Mouse (Mus musculus) MN1 (cell line): ENCODE data around the gene Pawr.

Experiments used
- DNase-seq: peaks from one replicate; pipeline ENCODE4 v3.0.0-alpha.2; 2016; ENCODE audit warnings: low spot score

Gene Pawr

GRCm38 (mm10) chr10:108331784-108332561 lies at the start of gene Pawr:
Gene Pawr (plus strand): TSS chr10:108332121.
- peak; percentile 91 for DNase-seq

- no peak for DNase-seq
Observed at GRCm38 (mm10) chr10:108282351-108282750, 49.6 kb upstream of the Pawr start.

GRCm38 (mm10) chr10:108283418-108283817 lies 48.5 kb upstream of the Pawr start:
- DNase-seq = no peak

- no peak for DNase-seq
Observed at GRCm38 (mm10) chr10:108283837-108284236, 48.1 kb upstream of the Pawr start.

- no peak for DNase-seq
Observed at GRCm38 (mm10) chr10:108284445-108284844, 47.5 kb upstream of the Pawr start.

GRCm38 (mm10) chr10:108284977-108285376 lies 46.9 kb upstream of the Pawr start:
- no peak for DNase-seq

GRCm38 (mm10) chr10:108286658-108287437 lies 45.1 kb upstream of the Pawr start:
- DNase-seq = no peak

GRCm38 (mm10) chr10:108287438-108287801 lies 44.5 kb upstream of the Pawr start:
- no peak for DNase-seq

GRCm38 (mm10) chr10:108290046-108290445 lies 41.9 kb upstream of the Pawr start:
- no peak for DNase-seq

- DNase-seq = no peak
Observed at GRCm38 (mm10) chr10:108291688-108292471, 40.0 kb upstream of the Pawr start.

GRCm38 (mm10) chr10:108292651-108293050 lies 39.3 kb upstream of the Pawr start:
- DNase-seq = no peak

GRCm38 (mm10) chr10:108293620-108294195 lies 38.2 kb upstream of the Pawr start:
- DNase-seq = no peak

- DNase-seq = no peak
Observed at GRCm38 (mm10) chr10:108294766-108295165, 37.2 kb upstream of the Pawr start.

GRCm38 (mm10) chr10:108296446-108296845 lies 35.5 kb upstream of the Pawr start:
- DNase-seq = no peak

GRCm38 (mm10) chr10:108298261-108298660 lies 33.7 kb upstream of the Pawr start:
- no peak for DNase-seq

- DNase-seq = no peak
Observed at GRCm38 (mm10) chr10:108298841-108299545, 32.9 kb upstream of the Pawr start.

- no peak for DNase-seq
Observed at GRCm38 (mm10) chr10:108299828-108300227, 32.1 kb upstream of the Pawr start.

GRCm38 (mm10) chr10:108300843-108301242 lies 31.1 kb upstream of the Pawr start:
- peak; percentile 85 for DNase-seq

GRCm38 (mm10) chr10:108307772-108308171 lies 24.1 kb upstream of the Pawr start:
- DNase-seq = no peak

- DNase-seq = no peak
Observed at GRCm38 (mm10) chr10:108310195-108310594, 21.7 kb upstream of the Pawr start.

- no peak for DNase-seq
Observed at GRCm38 (mm10) chr10:108311396-108311795, 20.5 kb upstream of the Pawr start.

- DNase-seq = no peak
Observed at GRCm38 (mm10) chr10:108313845-108314244, 18.1 kb upstream of the Pawr start.
